ENCODE assay signal across 21 mouse cellular contexts in the genomic region with DNA sequence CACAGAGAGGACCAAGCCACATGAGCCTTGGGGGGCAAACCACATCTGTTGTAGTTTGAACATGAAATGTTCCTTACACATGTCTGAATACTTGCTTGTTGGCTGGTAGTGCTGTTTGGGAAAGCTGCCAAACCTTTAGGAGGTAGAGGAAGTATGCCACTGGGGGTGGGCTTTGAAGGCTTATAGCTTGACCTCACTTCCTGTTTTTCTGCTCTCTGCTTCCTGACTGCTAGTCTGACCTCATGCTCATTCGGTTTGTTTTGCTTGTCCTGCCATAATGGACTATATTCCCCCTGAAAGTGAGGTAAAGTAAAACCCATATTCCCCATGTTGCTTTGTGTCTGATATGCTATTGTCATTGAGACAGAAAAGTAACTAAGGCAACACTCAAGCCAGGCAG. TPM values are rescaled to one million over a fixed set of nuclear protein-coding genes. Genes with fewer than 3 reads are reported as not detected.
DNase-seq lines count a peak whose midpoint lies in the region; ATAC-seq and TF ChIP-seq lines count a peak whose summit lies in the region.
"Had no signal": no experiment of that assay in that cellular context is flagged by ENCODE, and none has a peak within 500 bp of the region (broad histone marks: within the 10 kb centered on the region; RNA-seq: fewer than 3 reads in every experiment).

No protein-coding gene starts in this region.

- H3K9ac ChIP-seq in lung, postnatal 0 days (replicated peaks; ENCODE audit: low read depth): no peak overlapping the region
- H3K9ac ChIP-seq in kidney, embryonic 15.5 days: no peak overlapping the region
- H3K9ac ChIP-seq: forebrain, postnatal 0 days; hindbrain, embryonic 15.5 days; limb, embryonic 12.5 days; liver, embryonic 14.5 days had no signal

- no peak for TF ChIP-seq CTCF in lung, postnatal 0 days (IDR thresholded peaks at IDR 0.05)

- no peak for TF ChIP-seq EP300 in lung, postnatal 0 days (IDR thresholded peaks at IDR 0.05)

- H3K9me3 ChIP-seq in lung, postnatal 0 days (ENCODE audit: low read length): no peaks in the 10 kb centered on the region
- H3K9me3 ChIP-seq in kidney, embryonic 15.5 days (replicated peaks): no peaks in the 10 kb centered on the region
- H3K9me3 ChIP-seq: hindbrain, embryonic 15.5 days had no signal

- peak; percentile 18 for DNase-seq in lung, postnatal 0 days (ENCODE audit: low spot score)
- no peak for DNase-seq in lung, postnatal 4 days
- DNase-seq in B cell, adult 2 months: peak; percentile 49 to 60
- DNase-seq in ovary, postnatal 14 days (ENCODE audit: low spot score): no peak
- DNase-seq in urinary bladder, adult 18-20 months (ENCODE audit: low spot score in 2 of 2): no peak
- DNase-seq: adrenal gland, postnatal 10 days; cerebellum, adult 8-10 months; forebrain, postnatal 0 days; kidney, adult 18-20 months; thymus, adult 2 months had no signal

- H3K4me2 ChIP-seq in lung, postnatal 0 days (replicated peaks; ENCODE audit: low read depth, low read length): no peak overlapping the region
- H3K4me2 ChIP-seq in kidney, embryonic 15.5 days: no peak overlapping the region
- H3K4me2 ChIP-seq: hindbrain, embryonic 15.5 days; limb, embryonic 12.5 days had no signal

- no peaks in the 10 kb centered on the region for H3K4me1 ChIP-seq in lung, postnatal 0 days (ENCODE audit: insufficient read depth, low read depth, low read length)
- H3K4me1 ChIP-seq in kidney, embryonic 15.5 days: no peaks in the 10 kb centered on the region
- H3K4me1 ChIP-seq: hindbrain, embryonic 15.5 days; limb, embryonic 12.5 days had no signal

- no peaks in the 10 kb centered on the region for H3K36me3 ChIP-seq in lung, postnatal 0 days (ENCODE audit: insufficient read depth, low read length)
- no peaks in the 10 kb centered on the region for H3K36me3 ChIP-seq in kidney, embryonic 15.5 days
- H3K36me3 ChIP-seq: hindbrain, embryonic 15.5 days; limb, embryonic 12.5 days had no signal

- 43% methylated on average over 1 of the region's 1 CpGs for WGBS in lung, postnatal 0 days
- 45% methylated on average over 1 of the region's 1 CpGs for WGBS in kidney, embryonic 15.5 days

- no peak overlapping the region for H3K4me3 ChIP-seq in lung, postnatal 0 days (ENCODE audit: low read depth, low read length)
- H3K4me3 ChIP-seq in kidney, embryonic 15.5 days (replicated peaks): no peak overlapping the region
- H3K4me3 ChIP-seq: erythroblast, embryonic 14.5 days; hindbrain, embryonic 15.5 days; layer of hippocampus, adult 2 months; left cerebral cortex, adult 2 months; limb, embryonic 12.5 days had no signal

- no peak overlapping the region for H3K27ac ChIP-seq in lung, postnatal 0 days (ENCODE audit: low read length)
- H3K27ac ChIP-seq in kidney, embryonic 15.5 days: no peak overlapping the region
- H3K27ac ChIP-seq: hindbrain, embryonic 15.5 days; layer of hippocampus, adult 2 months; left cerebral cortex, adult 2 months; limb, embryonic 12.5 days; liver, embryonic 14.5 days had no signal

- H3K27me3 ChIP-seq in lung, postnatal 0 days (replicated peaks; ENCODE audit: insufficient read depth, low read length): no peaks in the 10 kb centered on the region
- no peaks in the 10 kb centered on the region for H3K27me3 ChIP-seq in kidney, embryonic 15.5 days
- H3K27me3 ChIP-seq: hindbrain, embryonic 15.5 days; limb, embryonic 12.5 days had no signal

- no peak for ATAC-seq in lung, postnatal 0 days
- peak; percentile 85 for ATAC-seq in common myeloid progenitor, adult 5-6 weeks (replicated peaks; ENCODE audit: low read depth, poor library complexity, severe bottlenecking)
- 0 out of 2 replicates have a peak, but pooled peaks have one; percentile 30 for ATAC-seq in megakaryocyte-erythroid progenitor cell, adult 5-6 weeks (replicated peaks; ENCODE audit: low FRiP score, low TSS enrichment, poor library complexity, severe bottlenecking)
- ATAC-seq in kidney, embryonic 15.5 days (replicated peaks; ENCODE audit: low FRiP score): no peak
- ATAC-seq: forebrain, postnatal 0 days had no signal

RNA-seq across cellular contexts. Expression of a gene that starts 21.3 kb away (rescaled TPM):
- polyA plus RNA-seq in lung, postnatal 0 days (2015; fragmentation: Nextera tagmentation; extraction: Ambion mirVana): 4.3 and 4.4 TPM in 2 replicates
- total RNA-seq in common myeloid progenitor, adult 5-6 weeks (2017): 21.2 and 30.0 TPM in 2 replicates
- 120 and 172 TPM in 2 replicates for total RNA-seq in megakaryocyte-erythroid progenitor cell, adult 5-6 weeks (2014; fragmentation: Nextera tagmentation)
- total RNA-seq in megakaryocyte-erythroid progenitor cell, adult 5-6 weeks (2017): 28.2 and 43.0 TPM in 2 replicates
- polyA plus RNA-seq in kidney, embryonic 15.5 days (2015; fragmentation: Nextera tagmentation; extraction: Ambion mirVana): 3.0 and 3.4 TPM in 2 replicates

RNA-seq across cellular contexts. Expression of a gene that starts 46.6 kb away (rescaled TPM):
- polyA plus RNA-seq in lung, postnatal 0 days (2015; fragmentation: Nextera tagmentation; extraction: Ambion mirVana): not detected in 2 replicates
- not detected in 2 replicates for total RNA-seq in common myeloid progenitor, adult 5-6 weeks (2017)
- total RNA-seq in megakaryocyte-erythroid progenitor cell, adult 5-6 weeks (2014; fragmentation: Nextera tagmentation): not detected in 2 replicates
- not detected in 2 replicates for total RNA-seq in megakaryocyte-erythroid progenitor cell, adult 5-6 weeks (2017)
- 0.18 TPM in 1 of 2 replicates, not detected in the other for polyA plus RNA-seq in kidney, embryonic 15.5 days (2015; fragmentation: Nextera tagmentation; extraction: Ambion mirVana)
- total RNA-seq: gastrocnemius, adult 8-10 months had no signal
- polyA plus RNA-seq: erythroblast, embryonic 14.5 days; heart, postnatal 0 days; limb, embryonic 12.5 days; liver, embryonic 14.5 days had no signal

Comparison
In these comparisons a context has a peak if more than half of its experiments do, and no peak if none do; other contexts are left out.
1. DNase-seq: peak in lung, postnatal 0 days (single experiment) and B cell, adult 2 months (2 of 2); none in lung, postnatal 4 days (0 of 2), ovary, postnatal 14 days (single experiment) and urinary bladder, adult 18-20 months (0 of 2).
2. ATAC-seq: peak in common myeloid progenitor, adult 5-6 weeks (single experiment) and megakaryocyte-erythroid progenitor cell, adult 5-6 weeks (single experiment); none in lung, postnatal 0 days (single experiment) and kidney, embryonic 15.5 days (single experiment).